Mouse (Mus musculus): ENCODE measurements around the gene Olfr1416. TPM values are rescaled to one million over a fixed set of nuclear protein-coding genes. Genes with fewer than 3 reads are reported as not detected.
A peak's percentile ranks its signal among the peaks of the same experiment; 100 is the strongest.
"Not testable (repeated sequence)": the region's sequence is repeated elsewhere in the genome, so short reads cannot be mapped to it uniquely, and the experiment has no call there.

The Olfr1416 gene
- total RNA-seq (2022), result not detected

DNA sequence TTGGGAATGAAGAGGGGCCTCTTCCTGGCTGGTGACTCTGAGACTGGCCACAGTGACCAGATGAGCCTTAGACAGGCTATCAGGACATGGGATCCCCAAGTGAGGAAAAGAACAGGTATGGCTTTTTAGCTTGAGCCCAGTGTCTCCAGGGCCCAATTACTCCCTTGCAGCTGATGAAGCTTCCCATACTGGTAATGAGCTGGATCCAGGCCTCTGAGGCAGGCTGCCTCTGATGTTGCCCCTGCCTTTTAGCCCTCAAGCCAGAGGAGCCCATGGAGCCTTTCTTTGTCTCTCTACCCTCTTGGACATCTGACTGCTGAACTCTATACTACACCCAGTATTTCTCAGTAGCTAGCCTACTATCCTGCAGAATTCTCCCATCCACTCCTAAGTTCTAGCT, at the start of gene Olfr1416:
Gene Olfr1416, minus strand, starts transcription at position 101 of the 400 bp plus-strand sequence.
- no peak for DNase-seq (ENCODE audit: low spot score in 2 of 2)

DNA sequence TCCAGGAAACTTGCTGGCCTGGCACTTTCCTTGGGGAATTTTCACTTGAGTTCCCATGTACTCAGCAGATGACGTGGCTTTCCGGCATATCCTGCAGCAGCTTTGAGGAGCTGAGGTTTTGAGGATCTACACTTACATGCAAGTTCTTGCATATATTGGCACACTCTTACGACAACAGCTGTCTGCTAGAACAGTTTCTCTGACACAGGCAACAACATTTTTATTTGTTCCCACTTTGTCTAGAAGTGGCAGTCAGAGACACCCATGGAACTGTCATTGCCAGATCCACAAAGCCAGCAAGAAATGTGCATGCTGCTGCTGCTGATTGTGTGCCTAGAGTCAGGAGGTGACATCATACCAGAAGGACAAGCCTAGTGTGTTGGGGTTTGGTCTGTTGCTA, 38.9 kb upstream of the Olfr1416 start:
- DNase-seq (ENCODE audit: low spot score in 2 of 2), result no peak

DNA sequence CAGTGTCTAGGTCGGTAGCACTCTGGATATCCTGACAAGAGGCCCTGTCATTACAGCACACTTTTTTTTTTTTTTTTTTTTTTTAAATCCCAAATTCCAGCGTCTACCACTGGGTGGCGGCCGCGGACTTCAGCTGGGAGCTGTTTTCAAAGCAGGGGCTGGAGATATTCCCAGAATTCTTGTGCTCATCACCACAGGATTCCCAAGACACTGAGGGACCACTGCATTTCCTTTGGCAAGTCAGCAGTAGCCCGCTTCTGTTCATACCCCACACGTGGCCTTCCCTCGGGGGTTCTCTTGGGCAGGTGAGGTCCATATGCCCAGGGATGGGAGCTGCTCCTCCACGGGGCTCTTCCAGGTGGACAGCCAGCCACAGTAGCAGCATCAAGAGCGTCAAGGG, 36.5 kb upstream of the Olfr1416 start:
- peak in 1 of 2 experiments; percentile 36 for DNase-seq (ENCODE audit: low spot score in 2 of 2)

DNA sequence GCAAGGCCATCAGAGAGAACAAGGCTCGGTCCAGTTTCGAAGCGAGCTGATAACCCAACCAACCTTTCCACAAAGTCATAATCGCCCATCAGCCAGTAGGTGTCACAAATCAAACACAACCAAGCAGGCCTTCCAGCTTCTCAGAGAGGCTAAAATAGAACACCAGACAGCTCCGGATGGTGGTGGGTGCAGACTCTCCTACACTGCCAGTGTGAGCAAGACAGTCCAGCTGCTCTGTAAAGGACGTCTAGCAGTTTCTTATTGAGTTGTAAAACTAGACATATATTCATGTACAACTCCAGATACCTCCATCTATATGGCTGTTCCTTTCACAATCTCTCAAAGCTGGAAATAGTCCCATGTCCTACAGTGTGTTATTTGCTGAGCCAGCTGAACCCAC, 34.1 kb upstream of the Olfr1416 start:
- peak in 1 of 2 experiments; percentile 81 for DNase-seq (ENCODE audit: low spot score in 2 of 2)

GRCm38 (mm10) chr1:92518561-92518960, 33.6 kb upstream of the Olfr1416 start, which contains the start of gene Olfr1414:
Olfr1414 (minus strand) TSS chr1:92518661.
- DNase-seq (ENCODE audit: low spot score in 2 of 2), result no peak

- DNase-seq (ENCODE audit: low spot score in 2 of 2), result no peak
Observed at GRCm38 (mm10) chr1:92515390-92515789, 30.5 kb upstream of the Olfr1416 start.

DNA sequence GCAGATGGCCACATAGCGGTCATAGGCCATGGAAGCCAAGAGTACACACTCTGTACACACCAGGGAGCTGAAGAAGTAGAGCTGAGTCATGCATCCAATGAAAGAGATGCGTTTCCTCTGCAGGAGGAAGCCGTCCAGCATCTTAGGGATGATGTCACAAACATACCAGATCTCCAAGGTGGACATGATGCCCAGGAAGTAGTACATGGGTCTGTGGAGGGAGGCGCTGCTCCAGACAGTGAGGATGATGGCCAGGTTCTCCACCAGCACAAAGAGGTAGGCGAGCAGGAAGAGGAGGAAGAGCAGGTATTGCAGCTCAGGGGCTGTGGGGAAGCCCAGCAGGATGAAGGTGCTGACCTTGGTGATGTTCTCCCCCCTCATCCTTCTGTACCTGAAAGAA, 26.7 kb upstream of the Olfr1416 start:
- not testable (repeated sequence) for DNase-seq (ENCODE audit: low spot score in 2 of 2)

DNA sequence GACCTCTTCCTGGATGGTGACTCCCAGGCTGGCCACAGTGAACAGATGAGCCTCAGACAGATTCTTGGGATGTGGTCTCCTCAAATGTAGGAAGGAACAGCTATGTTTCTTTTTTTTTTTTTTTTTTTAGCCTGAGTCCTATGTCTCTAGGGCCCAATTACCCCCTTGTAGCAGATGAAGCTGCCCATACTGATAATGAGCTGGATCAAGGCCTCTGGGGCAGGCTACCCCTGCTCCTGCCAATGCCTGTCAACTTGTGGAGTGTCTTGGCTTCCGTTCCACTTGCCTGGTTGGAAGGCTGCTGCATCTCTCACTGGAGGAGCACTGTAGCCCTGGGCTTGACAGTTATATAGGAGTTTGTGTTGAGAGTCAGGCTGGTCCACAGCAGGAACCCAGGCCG, 11.1 kb upstream of the Olfr1416 start, which contains the start of gene Olfr1415:
Gene Olfr1415, minus strand, starts transcription at position 101 of the 400 bp plus-strand sequence.
- DNase-seq (ENCODE audit: low spot score in 2 of 2), result no peak

- no peak for DNase-seq (ENCODE audit: low spot score in 2 of 2)
Observed at GRCm38 (mm10) chr1:92474066-92474578, 10.8 kb downstream of the Olfr1416 start.

DNA sequence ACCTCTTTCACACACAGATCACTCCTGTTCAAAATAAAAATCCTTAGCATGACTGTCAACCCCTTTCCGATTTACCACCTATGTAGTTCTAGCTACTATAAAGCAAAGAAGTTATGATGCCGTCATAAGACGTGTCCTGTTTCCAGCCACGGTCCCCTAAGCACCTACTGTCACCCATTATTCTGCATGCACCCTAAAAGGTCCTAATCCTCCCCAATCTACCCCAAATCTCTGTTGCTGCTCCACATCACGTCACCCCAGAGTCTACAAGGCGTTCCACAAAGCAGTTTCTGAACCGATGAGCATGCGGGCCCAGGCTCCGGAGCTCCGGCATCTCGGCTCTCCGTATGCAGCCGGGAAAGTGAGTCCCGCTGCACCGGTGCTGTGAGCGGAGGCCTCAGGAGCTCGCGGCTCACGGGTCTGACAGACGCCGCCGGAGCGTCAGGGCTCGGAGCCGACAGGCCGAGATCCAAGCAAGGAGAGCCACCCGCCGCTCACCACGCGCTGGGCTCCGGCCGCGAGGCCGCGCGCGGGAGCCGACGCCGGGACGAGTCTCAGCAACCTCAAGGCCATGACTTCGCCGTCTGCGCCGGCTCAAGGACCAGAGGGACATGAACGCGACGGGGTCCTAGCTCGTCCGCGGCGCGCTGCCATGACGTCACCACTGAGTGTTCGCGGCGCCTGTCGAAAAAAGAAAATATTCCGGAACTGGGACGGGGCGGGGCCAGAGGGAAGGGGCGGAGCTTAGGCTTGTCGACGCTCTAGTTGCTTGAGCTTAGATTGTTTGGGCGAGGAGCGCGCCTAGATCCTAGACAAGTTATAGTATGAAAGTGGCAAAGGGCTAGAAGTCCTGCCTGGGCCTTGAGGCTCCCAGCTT, 11.5 kb downstream of the Olfr1416 start, which contains the start of gene Ndufa10:
Gene Ndufa10, minus strand, starts transcription at position 696 of the 877 bp plus-strand sequence.
- peak; percentile 81 to 97 for DNase-seq (ENCODE audit: low spot score in 2 of 2)

DNA sequence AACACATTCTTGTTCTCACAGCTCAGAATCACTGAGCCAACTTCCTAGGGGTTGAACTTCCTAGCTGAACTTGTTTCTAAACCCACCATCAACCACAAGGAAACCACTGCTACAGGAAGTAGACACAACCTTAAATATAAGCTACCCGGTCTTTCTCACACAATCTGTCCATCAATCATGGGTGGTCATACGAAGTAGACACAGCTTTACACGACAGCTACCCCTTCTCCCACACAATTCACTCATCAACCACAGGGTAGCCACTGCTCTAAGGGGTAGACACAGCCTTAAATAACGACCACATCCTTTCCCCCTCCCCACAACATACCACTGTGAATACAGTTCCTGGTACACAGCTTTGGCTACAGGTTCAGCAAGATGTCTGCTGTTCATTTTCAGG, 16.0 kb downstream of the Olfr1416 start:
- no peak for DNase-seq (ENCODE audit: low spot score in 2 of 2)

DNA sequence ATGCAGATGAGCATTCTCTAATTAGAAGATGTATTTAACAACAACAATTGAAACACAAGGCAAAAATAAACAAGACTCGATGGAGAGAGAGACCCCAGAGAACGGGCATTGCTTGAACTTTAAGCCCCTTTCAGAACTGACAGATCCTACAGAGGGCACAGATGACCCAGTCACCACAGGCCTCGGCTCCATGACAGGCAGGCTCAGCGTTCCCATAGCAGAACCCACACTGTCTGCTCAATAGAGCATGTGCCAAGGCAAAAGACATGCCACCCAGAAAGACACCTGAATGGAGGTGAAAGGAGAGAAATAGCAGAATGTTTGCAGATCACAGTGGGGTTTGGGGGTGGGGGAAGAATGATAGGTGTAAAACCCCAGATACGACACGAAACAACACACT, 26.5 kb downstream of the Olfr1416 start:
- no peak for DNase-seq (ENCODE audit: low spot score in 2 of 2)

DNA sequence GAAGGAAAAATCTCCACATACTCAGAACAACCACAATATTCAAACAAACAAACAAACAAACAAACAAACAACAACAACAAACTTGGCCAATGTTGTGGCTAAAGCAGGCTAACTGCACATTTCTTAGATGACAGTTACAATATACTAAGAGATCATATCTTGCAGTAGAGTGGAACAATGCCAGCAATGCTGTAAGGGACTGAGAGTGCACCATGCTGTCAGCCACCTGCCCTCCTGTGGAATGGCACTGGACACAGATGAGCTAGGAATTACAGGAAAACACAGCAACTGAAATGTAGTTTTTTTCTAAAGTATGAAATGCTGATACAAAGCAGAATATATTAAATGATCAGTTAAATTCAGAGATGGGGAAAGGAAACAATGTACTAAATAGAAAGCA, 27.2 kb downstream of the Olfr1416 start:
- DNase-seq (ENCODE audit: low spot score in 2 of 2), result no peak

DNA sequence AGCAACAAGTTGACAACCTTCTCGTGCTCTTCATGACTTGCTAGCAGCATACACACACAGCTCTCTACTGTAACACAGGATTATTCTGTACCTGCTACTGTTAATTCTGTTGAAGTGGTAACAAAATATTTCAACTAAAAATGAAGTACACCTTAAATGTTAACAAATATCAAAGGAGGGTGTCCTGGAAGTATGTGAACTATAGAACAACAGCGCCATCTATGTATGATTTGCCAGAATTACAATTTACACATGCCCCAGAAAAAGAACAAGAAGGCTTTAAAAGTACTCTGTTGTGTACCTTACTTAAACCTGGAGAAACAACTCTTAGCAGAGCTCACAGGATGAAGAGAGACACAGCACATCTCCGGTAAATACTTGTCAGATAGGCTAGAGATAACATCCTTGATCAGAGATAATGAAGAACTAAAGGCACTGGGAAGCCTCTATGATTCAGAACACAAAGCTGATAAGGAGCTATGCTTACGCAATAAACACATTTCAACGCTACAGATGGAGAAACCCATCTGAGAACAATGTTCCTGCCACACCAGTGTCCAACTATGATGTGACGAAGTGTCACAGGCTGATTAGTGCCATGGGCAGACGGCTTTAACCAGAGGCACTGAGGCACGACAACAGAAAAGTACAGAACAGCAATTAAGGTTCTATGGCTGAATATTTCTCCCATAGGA, 31.0 kb downstream of the Olfr1416 start:
- no peak for DNase-seq (ENCODE audit: low spot score in 2 of 2)

GRCm38 (mm10) chr1:92448293-92448692, 36.6 kb downstream of the Olfr1416 start:
- DNase-seq (ENCODE audit: low spot score in 2 of 2), result no peak

GRCm38 (mm10) chr1:92441453-92442063, 43.4 kb downstream of the Olfr1416 start:
- DNase-seq (ENCODE audit: low spot score in 2 of 2), result no peak

DNA sequence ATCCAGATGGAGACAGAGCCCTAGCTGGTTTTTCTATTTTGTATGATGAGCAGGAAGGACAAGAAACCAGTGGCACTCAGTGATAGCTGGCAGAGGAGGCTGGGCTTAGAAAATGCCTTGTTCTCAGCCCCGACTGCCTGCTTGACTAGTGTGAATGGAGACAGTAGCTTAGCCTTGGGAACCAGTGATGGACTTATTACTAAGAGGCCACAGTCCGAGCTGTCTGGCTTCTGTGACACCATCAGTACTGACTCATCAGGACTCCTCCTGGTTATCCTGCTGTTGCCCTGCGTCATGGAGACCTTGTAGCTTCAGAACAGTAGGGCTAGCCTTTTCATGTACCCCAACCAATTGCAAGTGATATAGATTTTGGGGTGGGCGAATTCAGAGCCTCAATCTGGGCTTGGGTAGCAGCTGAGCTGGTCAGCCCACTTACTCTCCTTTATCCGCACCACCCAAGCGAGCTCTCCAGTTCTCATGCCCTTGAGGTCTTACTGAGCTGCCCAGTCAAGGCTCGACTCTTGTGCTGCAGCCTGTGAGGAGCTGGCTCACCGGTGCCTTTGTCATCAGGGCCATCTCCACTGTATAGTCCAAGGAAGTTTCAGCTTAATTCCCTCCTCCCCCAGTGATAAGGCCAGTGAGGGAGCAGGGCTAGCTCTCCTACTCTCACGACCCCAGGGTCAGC, 44.7 kb downstream of the Olfr1416 start:
- no peak for DNase-seq (ENCODE audit: low spot score in 2 of 2)

DNA sequence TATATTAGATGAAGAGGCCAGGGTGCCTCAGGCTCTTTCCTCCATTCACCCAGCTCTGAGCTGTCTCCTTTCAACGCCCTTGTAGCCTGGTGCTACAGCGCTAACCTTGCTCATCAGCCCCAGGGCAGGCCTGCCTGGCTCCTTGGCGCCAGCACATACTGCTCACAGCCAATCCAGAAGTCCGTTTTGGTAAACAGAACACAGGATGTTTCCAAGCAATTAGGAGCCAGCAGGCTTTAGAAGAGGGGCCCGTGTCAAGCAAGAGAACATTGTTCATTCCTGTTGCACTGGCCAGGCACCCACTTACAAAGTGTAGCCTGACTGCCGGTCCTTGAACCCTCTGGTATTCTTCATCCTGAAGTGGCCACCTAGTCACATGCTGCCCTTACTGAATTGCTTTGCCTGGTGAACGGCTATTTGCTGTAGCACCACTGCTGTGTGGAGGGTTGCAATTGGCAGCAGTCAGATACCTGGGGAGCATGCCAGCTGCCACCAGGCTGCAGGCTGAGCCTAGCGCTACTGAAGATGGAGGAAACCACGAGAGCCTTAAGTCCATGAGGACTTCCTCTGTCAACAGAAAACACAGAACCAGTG, 47.1 kb downstream of the Olfr1416 start:
- DNase-seq (ENCODE audit: low spot score in 2 of 2), result peak; percentile 24 to 65

- no peak for DNase-seq (ENCODE audit: low spot score in 2 of 2)
Observed at GRCm38 (mm10) chr1:92436831-92437321, 48.0 kb downstream of the Olfr1416 start.

DNA sequence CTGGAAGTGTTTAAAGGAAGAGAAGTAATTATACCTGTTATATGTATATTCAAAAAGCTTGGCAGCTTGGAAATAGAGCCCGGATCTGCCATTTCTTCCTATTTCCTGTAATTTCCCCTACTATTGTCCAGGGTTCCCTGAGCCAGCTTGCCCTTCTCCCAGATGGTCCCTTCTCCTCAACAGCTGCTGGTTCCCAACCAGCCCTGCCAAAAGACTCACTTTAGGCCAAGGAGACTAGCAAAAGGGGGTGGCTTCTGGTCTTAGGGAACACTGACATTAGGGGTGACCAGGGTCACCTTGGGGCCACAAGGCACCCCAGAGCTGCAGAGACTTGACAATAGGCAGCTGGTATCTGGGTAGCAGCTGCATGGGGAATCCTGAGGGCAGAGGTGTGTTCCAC, 49.9 kb downstream of the Olfr1416 start:
- DNase-seq (ENCODE audit: low spot score in 2 of 2), result no peak

Data from left cerebral cortex, adult 8-10 months (tissue).